Mouse (Mus musculus): ENCODE measurements around the gene Fmo6. TPM values are rescaled to one million over a fixed set of nuclear protein-coding genes. Genes with fewer than 3 reads are reported as not detected.

Gene Fmo6
- polyA plus RNA-seq, 1 experiment = not detected

- Histone ChIP-seq H3K27me3 (ENCODE audit: control insufficient read depth) (no peaks in the 10 kb centered on the region), H3K4me3 (replicated peaks) (no peak overlapping the region), H3K36me3 (ENCODE audit: control insufficient read depth) (no peaks in the 10 kb centered on the region), H3K4me1 (ENCODE audit: control insufficient read depth) (no peaks in the 10 kb centered on the region), H3K9me3 (ENCODE audit: control insufficient read depth, low read length) (no peaks in the 10 kb centered on the region)
- TF ChIP-seq TAL1 (IDR thresholded peaks at IDR 0.05; ENCODE audit: low read length) = no peak
- TF ChIP-seq GATA1 (IDR thresholded peaks at IDR 0.05; ENCODE audit: low read length) = no peak
Observed at GRCm38 (mm10) chr1:162946837-162947558, 9.7 kb upstream of the Fmo6 start.

GRCm38 (mm10) chr1:162943700-162944099 lies 6.4 kb upstream of the Fmo6 start:
- no peak overlapping the region for H3K4me3 ChIP-seq (replicated peaks)
- no peak for TF ChIP-seq TAL1 (IDR thresholded peaks at IDR 0.05; ENCODE audit: low read length)
- TF ChIP-seq GATA1 (IDR thresholded peaks at IDR 0.05; ENCODE audit: low read length) = no peak
- H3K9me3 ChIP-seq (ENCODE audit: control insufficient read depth, low read length) = no peaks in the 10 kb centered on the region
- no peaks in the 10 kb centered on the region for H3K36me3 ChIP-seq (ENCODE audit: control insufficient read depth)
- H3K27me3 ChIP-seq (ENCODE audit: control insufficient read depth) = no peaks in the 10 kb centered on the region
- H3K4me1 ChIP-seq (ENCODE audit: control insufficient read depth) = no peaks in the 10 kb centered on the region

GRCm38 (mm10) chr1:162938696-162939351 lies 1.5 kb upstream of the Fmo6 start:
- no peak overlapping the region for H3K4me3 ChIP-seq (replicated peaks)
- no peaks in the 10 kb centered on the region for H3K4me1 ChIP-seq (ENCODE audit: control insufficient read depth)
- no peaks in the 10 kb centered on the region for H3K36me3 ChIP-seq (ENCODE audit: control insufficient read depth)
- H3K27me3 ChIP-seq (ENCODE audit: control insufficient read depth) = no peaks in the 10 kb centered on the region
- TF ChIP-seq GATA1 (IDR thresholded peaks at IDR 0.05; ENCODE audit: low read length) = no peak
- TF ChIP-seq TAL1 (IDR thresholded peaks at IDR 0.05; ENCODE audit: low read length) = no peak
- no peaks in the 10 kb centered on the region for H3K9me3 ChIP-seq (ENCODE audit: control insufficient read depth, low read length)

DNA sequence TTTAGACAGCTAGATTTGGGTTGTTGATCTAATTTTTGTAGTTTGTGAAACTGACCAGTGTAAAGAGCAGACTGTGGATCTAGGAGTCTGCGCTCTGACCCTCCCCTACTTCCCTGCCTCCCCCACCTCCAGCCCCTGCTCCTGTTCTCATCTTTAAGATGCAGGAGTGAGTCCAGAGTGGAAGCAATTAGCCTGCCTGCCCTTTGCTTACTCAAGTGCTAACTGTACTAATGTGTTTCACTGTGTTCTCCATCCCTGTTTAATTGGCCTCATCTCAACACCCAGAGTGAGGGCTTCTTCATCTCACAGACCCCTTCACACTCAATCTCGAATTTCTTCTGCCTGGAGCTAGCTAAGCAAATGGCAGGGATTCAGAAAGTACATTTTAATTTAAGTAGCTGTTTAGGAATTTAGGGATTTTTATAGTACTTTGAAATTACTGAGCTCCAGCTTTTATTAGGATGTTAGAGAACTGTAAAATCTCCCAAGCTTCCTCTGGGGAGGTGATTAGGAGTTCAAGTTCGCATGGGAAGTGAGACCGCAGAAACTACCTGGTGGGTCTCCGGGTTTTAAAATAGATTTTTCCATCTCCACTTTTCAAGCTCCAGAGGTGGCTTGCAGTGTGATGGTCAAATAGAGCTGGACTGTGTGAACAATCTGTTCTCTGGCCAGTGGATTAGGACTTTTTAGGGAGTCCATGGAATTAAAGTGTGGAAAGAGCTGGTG lies 818 bp upstream of the Fmo6 start:
- Histone ChIP-seq H3K36me3 (ENCODE audit: control insufficient read depth) (no peaks in the 10 kb centered on the region), H3K4me1 (ENCODE audit: control insufficient read depth) (no peaks in the 10 kb centered on the region), H3K4me3 (replicated peaks) (no peak overlapping the region), H3K9me3 (ENCODE audit: control insufficient read depth, low read length) (no peaks in the 10 kb centered on the region), H3K27me3 (ENCODE audit: control insufficient read depth) (no peaks in the 10 kb centered on the region)
- TF ChIP-seq GATA1 (IDR thresholded peaks at IDR 0.05; ENCODE audit: low read length) = no peak
- no peak for TF ChIP-seq TAL1 (IDR thresholded peaks at IDR 0.05; ENCODE audit: low read length)

GRCm38 (mm10) chr1:162934374-162935012 lies 2.8 kb downstream of the Fmo6 start:
- Histone ChIP-seq H3K9me3 (ENCODE audit: control insufficient read depth, low read length) (no peaks in the 10 kb centered on the region), H3K27me3 (ENCODE audit: control insufficient read depth) (no peaks in the 10 kb centered on the region), H3K4me3 (replicated peaks) (no peak overlapping the region), H3K36me3 (ENCODE audit: control insufficient read depth) (no peaks in the 10 kb centered on the region), H3K4me1 (ENCODE audit: control insufficient read depth) (no peaks in the 10 kb centered on the region)
- TF ChIP-seq GATA1 (IDR thresholded peaks at IDR 0.05; ENCODE audit: low read length) (no peak), TAL1 (IDR thresholded peaks at IDR 0.05; ENCODE audit: low read length) (no peak)

GRCm38 (mm10) chr1:162932386-162932785 lies 4.9 kb downstream of the Fmo6 start:
- Histone ChIP-seq H3K9me3 (ENCODE audit: control insufficient read depth, low read length) (no peaks in the 10 kb centered on the region), H3K4me3 (replicated peaks) (no peak overlapping the region), H3K36me3 (ENCODE audit: control insufficient read depth) (no peaks in the 10 kb centered on the region), H3K4me1 (ENCODE audit: control insufficient read depth) (no peaks in the 10 kb centered on the region), H3K27me3 (ENCODE audit: control insufficient read depth) (no peaks in the 10 kb centered on the region)
- no peak for TF ChIP-seq GATA1 (IDR thresholded peaks at IDR 0.05; ENCODE audit: low read length)
- no peak for TF ChIP-seq TAL1 (IDR thresholded peaks at IDR 0.05; ENCODE audit: low read length)

DNA sequence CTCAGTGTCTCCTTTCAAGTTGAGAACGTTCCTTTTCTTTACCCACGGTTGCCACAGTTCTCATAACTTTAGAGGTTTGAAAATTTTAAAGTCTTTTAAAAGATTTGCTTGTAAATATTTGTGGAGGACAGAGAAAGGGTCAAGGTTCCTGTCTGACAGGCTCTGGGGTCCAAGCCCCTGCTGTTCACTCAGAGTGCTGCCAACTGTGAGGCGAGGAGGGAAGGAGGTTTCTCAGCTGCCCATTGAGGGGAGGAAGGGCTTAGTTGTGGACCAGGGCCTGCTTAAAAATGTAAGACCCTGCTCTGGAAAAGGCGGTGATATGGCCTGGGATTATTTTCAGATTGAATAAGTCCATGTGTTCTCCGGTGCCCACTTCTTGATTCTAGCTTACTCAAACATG lies 5.4 kb downstream of the Fmo6 start:
- H3K36me3 ChIP-seq (ENCODE audit: control insufficient read depth) = no peaks in the 10 kb centered on the region
- H3K4me3 ChIP-seq (replicated peaks) = no peak overlapping the region
- H3K27me3 ChIP-seq (ENCODE audit: control insufficient read depth) = no peaks in the 10 kb centered on the region
- H3K9me3 ChIP-seq (ENCODE audit: control insufficient read depth, low read length) = no peaks in the 10 kb centered on the region
- TF ChIP-seq TAL1 (IDR thresholded peaks at IDR 0.05; ENCODE audit: low read length) = no peak
- no peak for TF ChIP-seq GATA1 (IDR thresholded peaks at IDR 0.05; ENCODE audit: low read length)
- no peaks in the 10 kb centered on the region for H3K4me1 ChIP-seq (ENCODE audit: control insufficient read depth)

DNA sequence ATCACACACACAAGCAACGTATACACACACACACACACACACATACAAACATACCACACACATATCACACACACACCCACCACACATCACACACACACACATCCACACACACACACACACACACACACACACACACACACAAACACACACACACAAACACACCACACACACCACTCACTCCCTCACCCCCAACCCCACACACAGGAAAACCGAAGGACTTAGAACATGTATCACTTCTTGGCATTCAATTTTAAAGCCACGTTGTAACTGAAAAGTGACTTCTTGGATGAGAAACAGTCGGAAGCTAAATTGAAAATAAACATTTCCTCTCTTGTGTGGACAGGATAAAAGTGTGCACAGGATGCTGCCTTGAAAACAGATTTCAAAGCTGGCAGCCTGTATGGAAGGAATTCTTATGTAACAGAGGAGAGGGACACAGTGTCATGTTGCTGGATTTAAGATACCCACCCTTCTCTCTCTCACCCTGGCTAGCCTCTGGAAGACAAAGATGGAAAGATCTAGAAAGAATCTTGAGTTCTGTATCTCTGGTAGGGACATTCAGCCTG lies 5.9 kb downstream of the Fmo6 start:
- Histone ChIP-seq H3K27me3 (ENCODE audit: control insufficient read depth) (no peaks in the 10 kb centered on the region), H3K9me3 (ENCODE audit: control insufficient read depth, low read length) (no peaks in the 10 kb centered on the region), H3K4me1 (ENCODE audit: control insufficient read depth) (no peaks in the 10 kb centered on the region), H3K4me3 (replicated peaks) (no peak overlapping the region), H3K36me3 (ENCODE audit: control insufficient read depth) (no peaks in the 10 kb centered on the region)
- TF ChIP-seq TAL1 (IDR thresholded peaks at IDR 0.05; ENCODE audit: low read length) = no peak
- no peak for TF ChIP-seq GATA1 (IDR thresholded peaks at IDR 0.05; ENCODE audit: low read length)
